Comparison of ENCODE assay signal across 21 mouse cellular contexts in the genomic region with DNA sequence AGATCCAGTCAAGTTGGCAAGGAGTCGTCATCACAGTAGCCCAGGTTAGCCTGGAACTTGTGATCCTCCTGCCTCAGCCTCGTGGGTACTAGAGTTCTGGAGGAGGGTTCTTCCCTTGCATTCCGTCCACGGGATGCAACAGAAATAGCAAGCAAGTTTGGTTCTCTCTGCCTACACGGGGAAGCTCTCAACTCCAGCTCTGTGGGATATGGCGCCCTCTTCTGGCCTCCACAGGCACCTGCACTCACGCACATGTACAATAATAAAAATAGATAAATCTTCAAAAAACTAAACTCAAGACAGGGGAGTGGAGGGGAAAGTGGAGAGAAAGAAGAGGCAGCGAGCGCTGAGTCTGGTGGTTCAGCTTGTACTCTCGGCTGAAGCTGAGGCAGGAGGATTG.
DNase-seq lines count a peak whose midpoint lies in the region; ATAC-seq and TF ChIP-seq lines count a peak whose summit lies in the region.
"Had no signal": no experiment of that assay in that cellular context is flagged by ENCODE, and none has a peak within 500 bp of the region (broad histone marks: within the 10 kb centered on the region; RNA-seq: fewer than 3 reads in every experiment).

No protein-coding gene starts in this region.

- no peak for DNase-seq in heart, adult 2 months
- no peak for DNase-seq in heart, adult 8-10 months (ENCODE audit: low spot score)
- DNase-seq in liver, embryonic 14.5 days (ENCODE audit: low read depth in 3 of 3, low spot score in 3 of 3) = no peak
- no peak for DNase-seq in liver, embryonic 11.5 days (ENCODE audit: low spot score)
- no peak for DNase-seq in brain, embryonic 14.5 days (ENCODE audit: low read depth)
- DNase-seq in adrenal gland, adult 18-20 months (ENCODE audit: low spot score in 2 of 2) = no peak
- DNase-seq in spleen, postnatal 10 days (ENCODE audit: low spot score in 2 of 2) = no peak
- DNase-seq: adrenal gland, postnatal 36 days; cerebellum, postnatal 14 days; heart, postnatal 36 days; kidney, postnatal 14 days; lung, adult 2 months; thymus, adult 2 months had no signal

- no peak for TF ChIP-seq POLR2A in heart, adult 2 months (IDR thresholded peaks at IDR 0.05; ENCODE audit: insufficient read depth, low read depth, low read length)
- TF ChIP-seq POLR2A in ES-Bruce4 (IDR thresholded peaks at IDR 0.05; ENCODE audit: insufficient read depth, low read length) = no peak
- TF ChIP-seq POLR2A in brain, embryonic 14.5 days (IDR thresholded peaks at IDR 0.05; ENCODE audit: borderline replicate concordance, extremely low read depth, insufficient read depth, insufficient read length, poor library complexity, severe bottlenecking) = no peak

- H3K36me3 ChIP-seq in heart, adult 2 months (ENCODE audit: control insufficient read depth, insufficient read depth, low read length) = no peaks in the 10 kb centered on the region
- H3K36me3 ChIP-seq in liver, embryonic 14.5 days (replicated peaks; ENCODE audit: control insufficient read depth, insufficient read depth, low read depth) = no peaks in the 10 kb centered on the region
- no peaks in the 10 kb centered on the region for H3K36me3 ChIP-seq in liver, embryonic 11.5 days (ENCODE audit: control insufficient read depth, insufficient read depth, low read length)
- H3K36me3 ChIP-seq in ES-Bruce4 (ENCODE audit: control insufficient read depth, insufficient read depth, low read length, poor library complexity, severe bottlenecking) = no peaks in the 10 kb centered on the region
- H3K36me3 ChIP-seq: embryonic facial prominence, embryonic 10.5 days; G1E; heart, embryonic 10.5 days; limb, embryonic 10.5 days; midbrain, embryonic 15.5 days had no signal

- H3K4me1 ChIP-seq in heart, adult 2 months (ENCODE audit: control insufficient read depth, insufficient read depth, low read length) = no peaks in the 10 kb centered on the region
- H3K4me1 ChIP-seq in liver, embryonic 14.5 days (replicated peaks; ENCODE audit: control insufficient read depth in 2 of 2, insufficient read depth in 2 of 2, low read length in 1 of 2) = no peaks in the 10 kb centered on the region
- no peaks in the 10 kb centered on the region for H3K4me1 ChIP-seq in liver, embryonic 11.5 days (replicated peaks; ENCODE audit: control insufficient read depth, insufficient read depth, low read length)
- no peaks in the 10 kb centered on the region for H3K4me1 ChIP-seq in ES-Bruce4 (ENCODE audit: control insufficient read depth, insufficient read depth, low read length)
- H3K4me1 ChIP-seq: heart, embryonic 10.5 days; midbrain, embryonic 15.5 days had no signal

- H3K4me2 ChIP-seq in liver, embryonic 14.5 days (ENCODE audit: low read depth) = no peak overlapping the region
- H3K4me2 ChIP-seq in liver, embryonic 11.5 days = no peak overlapping the region
- H3K4me2 ChIP-seq: midbrain, embryonic 15.5 days had no signal

- intact Hi-C loops in heart, adult 2 months (cut with DNase I) = loop anchor here (10.0 kb wide), 2 partner anchors 115 to 185 kb away; a partner anchor contains a TSS

- no peaks in the 10 kb centered on the region for H3K27me3 ChIP-seq in heart, adult 2 months (ENCODE audit: control insufficient read depth, insufficient read depth, low read length)
- no peaks in the 10 kb centered on the region for H3K27me3 ChIP-seq in liver, embryonic 14.5 days (ENCODE audit: control insufficient read depth, insufficient read depth, low read length)
- H3K27me3 ChIP-seq in liver, embryonic 11.5 days (replicated peaks; ENCODE audit: control insufficient read depth, insufficient read depth, low read length) = no peaks in the 10 kb centered on the region
- H3K27me3 ChIP-seq in ES-Bruce4 (ENCODE audit: control insufficient read depth, insufficient read depth, low read length, poor library complexity, severe bottlenecking) = no peaks in the 10 kb centered on the region
- H3K27me3 ChIP-seq: midbrain, embryonic 15.5 days had no signal

- no peak for TF ChIP-seq EP300 in heart, adult 2 months (IDR thresholded peaks at IDR 0.05; ENCODE audit: insufficient read depth, low read depth, low read length)
- TF ChIP-seq EP300 in liver, embryonic 14.5 days (IDR thresholded peaks at IDR 0.05; ENCODE audit: low read depth) = no peak
- no peak for TF ChIP-seq EP300 in ES-Bruce4 (IDR thresholded peaks at IDR 0.05; ENCODE audit: insufficient read depth, low read depth, low read length)

- no peak overlapping the region for H3K27ac ChIP-seq in heart, adult 2 months
- no peak overlapping the region for H3K27ac ChIP-seq in liver, embryonic 14.5 days
- H3K27ac ChIP-seq in liver, embryonic 11.5 days (ENCODE audit: low read depth, low read length) = no peak overlapping the region
- no peak overlapping the region for H3K27ac ChIP-seq in ES-Bruce4 (ENCODE audit: insufficient read depth, low read length)
- H3K27ac ChIP-seq: embryonic facial prominence, embryonic 10.5 days; heart, embryonic 10.5 days; limb, embryonic 10.5 days; midbrain, embryonic 15.5 days had no signal

- WGBS in heart, adult 2 months = 79% methylated on average over 10 of the region's 10 CpGs
- WGBS in liver, embryonic 14.5 days (ENCODE audit: insufficient replicate concordance) = 73% methylated on average over 10 of the region's 10 CpGs
- WGBS in liver, embryonic 11.5 days = 78% methylated on average over 10 of the region's 10 CpGs

- H3K9ac ChIP-seq in heart, adult 2 months (ENCODE audit: low read depth, low read length) = no peak overlapping the region
- H3K9ac ChIP-seq in liver, embryonic 14.5 days (replicated peaks) = no peak overlapping the region
- no peak overlapping the region for H3K9ac ChIP-seq in liver, embryonic 11.5 days (ENCODE audit: low read depth, low read length)
- no peak overlapping the region for H3K9ac ChIP-seq in ES-Bruce4 (ENCODE audit: low read depth, poor library complexity, severe bottlenecking)
- H3K9ac ChIP-seq: midbrain, embryonic 15.5 days had no signal

- H3K9me3 ChIP-seq in liver, embryonic 14.5 days (ENCODE audit: control insufficient read depth, low read length) = no peaks in the 10 kb centered on the region
- H3K9me3 ChIP-seq in liver, embryonic 11.5 days (ENCODE audit: control insufficient read depth, low read length) = no peaks in the 10 kb centered on the region
- no peaks in the 10 kb centered on the region for H3K9me3 ChIP-seq in ES-Bruce4 (replicated peaks; ENCODE audit: control insufficient read depth, insufficient read depth, low read length, poor library complexity, severe bottlenecking)
- H3K9me3 ChIP-seq: embryonic facial prominence, embryonic 10.5 days; heart, embryonic 10.5 days; limb, embryonic 10.5 days; midbrain, embryonic 15.5 days had no signal

- H3K4me3 ChIP-seq in heart, adult 2 months = no peak overlapping the region
- H3K4me3 ChIP-seq in liver, embryonic 14.5 days (ENCODE audit: insufficient read depth in 1 of 2, low read depth in 2 of 2, low read length in 2 of 2) = no peak overlapping the region
- H3K4me3 ChIP-seq in liver, embryonic 11.5 days (ENCODE audit: low read depth, low read length) = no peak overlapping the region
- peak overlapping the region; percentile 2; the same call in 1 of the 2 replicates for H3K4me3 ChIP-seq in ES-Bruce4 (ENCODE audit: low read depth, low read length)
- H3K4me3 ChIP-seq: embryonic facial prominence, embryonic 10.5 days; erythroblast, embryonic 14.5 days; heart, embryonic 10.5 days; limb, embryonic 10.5 days; midbrain, embryonic 15.5 days had no signal

- TF ChIP-seq CTCF in heart, adult 2 months (IDR thresholded peaks at IDR 0.05) = peak; percentile 8; the same call in 1 of the 2 replicates
- TF ChIP-seq CTCF in liver, embryonic 14.5 days (IDR thresholded peaks at IDR 0.05; ENCODE audit: low read depth) = peak; percentile 52
- TF ChIP-seq CTCF in ES-Bruce4 (IDR thresholded peaks at IDR 0.05; ENCODE audit: low read depth, low read length) = peak; percentile 82
- TF ChIP-seq CTCF in brain, embryonic 14.5 days (IDR thresholded peaks at IDR 0.05; ENCODE audit: borderline replicate concordance, extremely low read depth, insufficient read depth, insufficient read length) = peak; percentile 37; the same call in 1 of the 2 replicates

- ATAC-seq in liver, embryonic 14.5 days (ENCODE audit: insufficient read depth) = no peak
- ATAC-seq in liver, embryonic 11.5 days (replicated peaks; ENCODE audit: low FRiP score) = no peak
- ATAC-seq: forebrain, embryonic 16.5 days; midbrain, embryonic 15.5 days had no signal

- H3K79me2 ChIP-seq in heart, adult 2 months (replicated peaks; ENCODE audit: control insufficient read depth, insufficient read depth, low read length) = no peaks in the 10 kb centered on the region

Comparison
In these comparisons a context has a peak if more than half of its experiments do, and no peak if none do; other contexts are left out.
1. CTCF ChIP-seq: peak in every context shown above with its lines; median percentile 82 in ES-Bruce4; 52 in liver, embryonic 14.5 days; 37 in brain, embryonic 14.5 days; 8 in heart, adult 2 months.